Mouse (Mus musculus) kidney, embryonic 16.5 days (tissue): Measurements from ENCODE around the gene Zfp219. TPM values are rescaled to one million over a fixed set of nuclear protein-coding genes. Genes with fewer than 3 reads are reported as not detected.

ENCODE experiments used
- ATAC-seq: fragments of 200-750 bp; cut with Nextera tagmentation; 2 replicates; pipeline ENCODE4 v1.8.0; 2017; ENCODE audit warnings: moderate TSS enrichment; ENCODE audit not compliant: low FRiP score, low TSS enrichment
- H3K27ac ChIP-seq: fragments of 300-500 bp; sonication (generic); 2 replicates; pipeline ENCODE4 v1.5.1; 2014; ENCODE audit warnings: low read length
- H3K27me3 ChIP-seq: fragments of 300-500 bp; sonication (generic); 2 replicates; pipeline ENCODE4 v1.6.1; 2014; ENCODE audit warnings: low read length, control low read depth, mixed read lengths; ENCODE audit not compliant: insufficient read depth
- H3K36me3 ChIP-seq: fragments of 300-500 bp; sonication (generic); 2 replicates; pipeline ENCODE4 v1.6.1; 2014; ENCODE audit warnings: low read length, control low read depth, mixed read lengths; ENCODE audit not compliant: insufficient read depth
- H3K4me1 ChIP-seq: fragments of 300-500 bp; sonication (generic); 2 replicates; pipeline ENCODE4 v1.6.1; 2014; ENCODE audit warnings: low read length, control low read depth, mixed read lengths; ENCODE audit not compliant: insufficient read depth
- H3K4me2 ChIP-seq: fragments of 300-500 bp; sonication (generic); replicated peaks from 2 replicates; pipeline ENCODE4 v1.6.1; 2014; ENCODE audit warnings: low read depth, low read length
- H3K4me3 ChIP-seq: fragments of 300-500 bp; sonication (generic); 2 replicates; pipeline ENCODE4 v1.5.1; 2014; ENCODE audit warnings: mild to moderate bottlenecking, low read length
- H3K9ac ChIP-seq: fragments of 300-500 bp; sonication (generic); replicated peaks from 2 replicates; pipeline ENCODE4 v1.6.1; 2014; ENCODE audit warnings: low read length
- H3K9me3 ChIP-seq: fragments of 300-500 bp; sonication (generic); 2 replicates; pipeline ENCODE4 v1.6.1; 2016; ENCODE audit warnings: low read length, control low read depth
- WGBS: fragments of 180-500 bp; shearing (Covaris S2); extraction: QIAGEN DNeasy Blood & Tissue Kit; methylation state at CpG from one replicate; pipeline ENCODE4 v1.1.7; 2014; 5-methylcytosine and 5-hydroxymethylcytosine counted together
- polyA plus RNA-seq: library from polyadenylated mRNA; unstranded; fragments of >200 nt; fragmentation: Nextera tagmentation; extraction: Ambion mirVana; gene quantifications from 2 replicates; pipeline ENCODE4 v1.2.1, GENCODE M21; 2015

Zfp219 gene
- polyA plus RNA-seq, 1 experiment from 2014 or later = 39.2 TPM

- peaks cover 68% of the 10 kb centered on the region for H3K36me3 ChIP-seq
- H3K9me3 ChIP-seq = no peaks in the 10 kb centered on the region
- H3K9ac ChIP-seq = no peak overlapping the region
- WGBS = 80% methylated on average over 8 of the region's 8 CpGs
- H3K4me3 ChIP-seq = no peak overlapping the region
- no peak overlapping the region for H3K27ac ChIP-seq
- no peak overlapping the region for H3K4me2 ChIP-seq
- no peak for ATAC-seq
- peaks cover 36% of the 10 kb centered on the region for H3K4me1 ChIP-seq
- H3K27me3 ChIP-seq = no peaks in the 10 kb centered on the region
Measured at GRCm38 (mm10) chr14:52006241-52006640, 14.3 kb downstream of the Zfp219 start.

DNA sequence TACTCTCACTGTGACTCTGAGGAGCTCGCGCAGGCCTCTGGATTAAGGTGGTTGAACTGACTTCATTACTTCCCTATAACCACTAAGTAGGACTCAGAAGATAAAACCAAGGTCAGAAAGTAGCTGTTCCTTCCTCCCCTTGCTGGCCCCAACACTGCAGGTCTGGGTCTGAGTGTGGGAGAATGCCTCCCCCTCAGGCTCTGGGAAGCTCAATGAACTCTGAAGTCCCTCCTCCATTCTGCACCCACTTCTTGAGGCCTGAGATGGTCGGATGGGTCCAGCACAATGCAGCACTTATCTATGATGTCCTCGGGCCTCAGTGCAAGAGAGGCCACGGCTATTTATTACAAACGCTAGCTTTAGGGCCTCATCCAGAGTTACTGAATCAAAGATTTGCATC is 14.9 kb downstream of the Zfp219 start:
- H3K4me2 ChIP-seq = no peak overlapping the region
- H3K27ac ChIP-seq = 0 out of 2 replicates have a peak overlapping the region, but pooled peaks have one; percentile 26
- no peak overlapping the region for H3K4me3 ChIP-seq
- no peak overlapping the region for H3K9ac ChIP-seq
- no peak for ATAC-seq
- peaks cover 30% of the 10 kb centered on the region for H3K4me1 ChIP-seq
- H3K9me3 ChIP-seq = no peaks in the 10 kb centered on the region
- 72% methylated on average over 6 of the region's 6 CpGs for WGBS
- H3K27me3 ChIP-seq = no peaks in the 10 kb centered on the region
- peaks cover 72% of the 10 kb centered on the region for H3K36me3 ChIP-seq

DNA sequence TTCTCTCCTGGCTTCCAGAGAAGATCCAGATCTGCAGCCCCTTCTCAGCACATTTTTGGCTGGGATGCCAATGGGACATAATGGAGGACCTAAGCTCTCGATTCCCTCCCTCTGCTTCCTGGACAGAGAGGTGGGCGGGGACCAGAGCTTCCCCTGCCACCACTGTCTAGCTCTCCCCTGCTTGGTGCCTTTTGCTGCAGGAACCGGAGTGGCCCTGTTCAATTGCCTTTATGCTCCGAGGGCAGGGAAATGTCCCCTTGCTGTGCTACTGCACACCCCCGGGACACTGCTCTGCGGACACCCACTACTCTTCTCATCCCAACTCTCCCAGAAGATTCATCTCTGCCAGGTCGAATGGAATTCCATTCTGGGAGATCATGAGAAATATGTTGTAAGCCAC is 15.4 kb downstream of the Zfp219 start:
- Histone ChIP-seq H3K27ac (0 out of 2 replicates have a peak overlapping the region, but pooled peaks have one; percentile 26), H3K36me3 (peaks cover 77% of the 10 kb centered on the region), H3K4me3 (no peak overlapping the region), H3K4me1 (peaks cover 26% of the 10 kb centered on the region), H3K9ac (no peak overlapping the region), H3K4me2 (no peak overlapping the region), H3K27me3 (no peaks in the 10 kb centered on the region), H3K9me3 (no peaks in the 10 kb centered on the region)
- no peak for ATAC-seq
- 67% methylated on average over 7 of the region's 7 CpGs for WGBS

GRCm38 (mm10) chr14:52003981-52004495 is 16.5 kb downstream of the Zfp219 start:
- no peak for ATAC-seq

GRCm38 (mm10) chr14:51997483-51997882 is 23.1 kb downstream of the Zfp219 start:
- Histone ChIP-seq H3K27me3 (no peaks in the 10 kb centered on the region), H3K4me1 (no peaks in the 10 kb centered on the region), H3K9ac (no peak overlapping the region), H3K36me3 (peaks cover 80% of the 10 kb centered on the region), H3K4me2 (no peak overlapping the region), H3K4me3 (no peak overlapping the region), H3K9me3 (no peaks in the 10 kb centered on the region), H3K27ac (no peak overlapping the region)
- ATAC-seq = no peak
- 95% methylated on average over 14 of the region's 14 CpGs for WGBS

More at GRCm38 (mm10) chr14:52003981-52004495, 16.5 kb downstream of the Zfp219 start:
- peaks cover 81% of the 10 kb centered on the region for H3K36me3 ChIP-seq
- H3K9ac ChIP-seq = no peak overlapping the region
- H3K9me3 ChIP-seq = no peaks in the 10 kb centered on the region
- 53% methylated on average over 16 of the region's 16 CpGs for WGBS
- H3K4me3 ChIP-seq = no peak overlapping the region
- peaks cover 15% of the 10 kb centered on the region for H3K4me1 ChIP-seq
- no peaks in the 10 kb centered on the region for H3K27me3 ChIP-seq
- H3K27ac ChIP-seq = no peak overlapping the region
- H3K4me2 ChIP-seq = no peak overlapping the region

DNA sequence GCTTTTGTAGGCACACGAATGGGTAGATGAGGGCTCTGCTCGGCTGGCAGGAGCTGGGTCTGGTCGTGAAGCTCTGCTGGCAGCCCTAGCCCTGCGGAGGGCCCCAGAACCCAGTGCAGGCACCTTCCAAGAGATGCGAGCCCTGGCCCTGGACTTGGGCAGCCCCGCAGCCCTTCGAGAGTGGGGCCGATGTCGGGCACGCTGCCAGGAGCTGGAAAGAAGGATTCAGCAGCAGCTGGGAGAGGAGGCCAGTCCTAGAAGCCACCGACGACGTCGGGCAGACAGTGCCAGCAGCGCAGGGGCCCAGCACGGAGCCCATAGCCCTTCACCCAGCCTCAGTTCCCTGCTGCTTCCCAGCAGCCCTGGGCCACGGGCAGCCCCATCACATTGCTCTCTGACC is 23.7 kb downstream of the Zfp219 start:
- H3K9me3 ChIP-seq = no peaks in the 10 kb centered on the region
- H3K4me1 ChIP-seq = no peaks in the 10 kb centered on the region
- peaks cover 80% of the 10 kb centered on the region for H3K36me3 ChIP-seq
- no peak overlapping the region for H3K9ac ChIP-seq
- no peaks in the 10 kb centered on the region for H3K27me3 ChIP-seq
- 76% methylated on average over 17 of the region's 17 CpGs for WGBS
- ATAC-seq = no peak
- H3K27ac ChIP-seq = no peak overlapping the region
- H3K4me2 ChIP-seq = no peak overlapping the region
- H3K4me3 ChIP-seq = no peak overlapping the region

- H3K9me3 ChIP-seq = no peaks in the 10 kb centered on the region
- H3K27ac ChIP-seq = no peak overlapping the region
- whole genome bisulfite sequencing = 89% methylated on average over 13 of the region's 13 CpGs
- no peak for ATAC-seq
- peaks cover 82% of the 10 kb centered on the region for H3K36me3 ChIP-seq
- H3K27me3 ChIP-seq = no peaks in the 10 kb centered on the region
- H3K9ac ChIP-seq = no peak overlapping the region
- H3K4me2 ChIP-seq = no peak overlapping the region
- H3K4me1 ChIP-seq = no peaks in the 10 kb centered on the region
- no peak overlapping the region for H3K4me3 ChIP-seq
Measured at GRCm38 (mm10) chr14:51996231-51996841, 24.2 kb downstream of the Zfp219 start.

GRCm38 (mm10) chr14:51995219-51995871 is 25.2 kb downstream of the Zfp219 start:
- 80% methylated on average over 12 of the region's 12 CpGs for WGBS
- no peak for ATAC-seq
- H3K4me3 ChIP-seq = no peak overlapping the region
- no peak overlapping the region for H3K27ac ChIP-seq
- peaks cover 84% of the 10 kb centered on the region for H3K36me3 ChIP-seq
- no peak overlapping the region for H3K4me2 ChIP-seq
- no peak overlapping the region for H3K9ac ChIP-seq
- no peaks in the 10 kb centered on the region for H3K4me1 ChIP-seq
- H3K9me3 ChIP-seq = no peaks in the 10 kb centered on the region
- no peaks in the 10 kb centered on the region for H3K27me3 ChIP-seq

GRCm38 (mm10) chr14:51994453-51994852 is 26.1 kb downstream of the Zfp219 start:
- no peak overlapping the region for H3K4me2 ChIP-seq

GRCm38 (mm10) chr14:51989461-51989970 is 31.0 kb downstream of the Zfp219 start:
- H3K4me1 ChIP-seq = peaks cover 18% of the 10 kb centered on the region
- no peak overlapping the region for H3K4me2 ChIP-seq
- H3K9ac ChIP-seq = no peak overlapping the region
- H3K9me3 ChIP-seq = no peaks in the 10 kb centered on the region
- H3K36me3 ChIP-seq = peaks cover 60% of the 10 kb centered on the region
- 77% methylated on average over 12 of the region's 12 CpGs for WGBS
- H3K27me3 ChIP-seq = no peaks in the 10 kb centered on the region
- no peak overlapping the region for H3K4me3 ChIP-seq
- no peak for ATAC-seq
- no peak overlapping the region for H3K27ac ChIP-seq

More at GRCm38 (mm10) chr14:51994453-51994852, 26.1 kb downstream of the Zfp219 start:
- WGBS = 92% methylated on average over 4 of the region's 4 CpGs
- Histone ChIP-seq H3K4me1 (no peaks in the 10 kb centered on the region), H3K4me3 (no peak overlapping the region), H3K9me3 (no peaks in the 10 kb centered on the region), H3K9ac (no peak overlapping the region), H3K36me3 (peaks cover 83% of the 10 kb centered on the region), H3K27me3 (no peaks in the 10 kb centered on the region), H3K27ac (no peak overlapping the region)
- ATAC-seq = no peak
